Mouse (Mus musculus): ENCODE results near the gene Ush2a. TPM values are rescaled to one million over a fixed set of nuclear protein-coding genes. Genes with fewer than 3 reads are reported as not detected.

Ush2a gene
- polyA plus RNA-seq, 1 experiment = not detected

- Histone ChIP-seq H3K4me1 (ENCODE audit: control insufficient read depth, insufficient read depth, low read length) (peaks cover 3% of the 10 kb centered on the region; the same call in 1 of the 2 replicates), H3K27me3 (replicated peaks; ENCODE audit: control insufficient read depth, insufficient read depth, low read length) (no peaks in the 10 kb centered on the region), H3K36me3 (ENCODE audit: control insufficient read depth, insufficient read depth, low read length) (no peaks in the 10 kb centered on the region; the same call in 1 of the 2 replicates), H3K4me3 (ENCODE audit: insufficient read depth, low read depth, low read length) (no peak overlapping the region), H3K27ac (ENCODE audit: insufficient read depth, low read depth, low read length) (no peak overlapping the region)
- DNase-seq = no peak
- 92% methylated on average over 3 of the region's 3 CpGs for WGBS
- TF ChIP-seq CTCF (conservative IDR thresholded peaks at IDR 0.05; ENCODE audit: insufficient read depth, insufficient read length, low read depth, low read length) (no peak), POLR2A (IDR thresholded peaks at IDR 0.05; ENCODE audit: low read depth, low read length) (no peak)
Measured at GRCm38 (mm10) chr1:188997921-188998320, 736.1 kb downstream of the Ush2a start.

- no peak overlapping the region for H3K4me3 ChIP-seq (ENCODE audit: insufficient read depth, low read depth, low read length)
- no peak overlapping the region for H3K27ac ChIP-seq (ENCODE audit: insufficient read depth, low read depth, low read length)
- 69% methylated on average over 10 of the region's 10 CpGs for WGBS
- H3K36me3 ChIP-seq (ENCODE audit: control insufficient read depth, insufficient read depth, low read length) = no peaks in the 10 kb centered on the region; the same call in 1 of the 2 replicates
- no peak for DNase-seq
- H3K27me3 ChIP-seq (replicated peaks; ENCODE audit: control insufficient read depth, insufficient read depth, low read length) = no peaks in the 10 kb centered on the region
- H3K4me1 ChIP-seq (ENCODE audit: control insufficient read depth, insufficient read depth, low read length) = peaks cover 3% of the 10 kb centered on the region
- TF ChIP-seq CTCF (conservative IDR thresholded peaks at IDR 0.05; ENCODE audit: insufficient read depth, insufficient read length, low read depth, low read length) = no peak
- no peak for TF ChIP-seq POLR2A (IDR thresholded peaks at IDR 0.05; ENCODE audit: low read depth, low read length)
Measured at GRCm38 (mm10) chr1:188999981-189000380, 738.2 kb downstream of the Ush2a start.

GRCm38 (mm10) chr1:189001815-189002214 lies 740.0 kb downstream of the Ush2a start:
- no peak for TF ChIP-seq CTCF (conservative IDR thresholded peaks at IDR 0.05; ENCODE audit: insufficient read depth, insufficient read length, low read depth, low read length)
- TF ChIP-seq POLR2A (IDR thresholded peaks at IDR 0.05; ENCODE audit: low read depth, low read length) = no peak
- DNase-seq = no peak
- no peak overlapping the region for H3K27ac ChIP-seq (ENCODE audit: insufficient read depth, low read depth, low read length)
- WGBS = 90% methylated on average over 12 of the region's 12 CpGs
- no peaks in the 10 kb centered on the region for H3K27me3 ChIP-seq (replicated peaks; ENCODE audit: control insufficient read depth, insufficient read depth, low read length)
- no peak overlapping the region for H3K4me3 ChIP-seq (ENCODE audit: insufficient read depth, low read depth, low read length)
- no peaks in the 10 kb centered on the region; the same call in 1 of the 2 replicates for H3K36me3 ChIP-seq (ENCODE audit: control insufficient read depth, insufficient read depth, low read length)
- peaks cover 11% of the 10 kb centered on the region for H3K4me1 ChIP-seq (ENCODE audit: control insufficient read depth, insufficient read depth, low read length)

- WGBS = 100% methylated on average over 1 of the region's 1 CpGs
Measured at GRCm38 (mm10) chr1:189004774-189005173, 743.0 kb downstream of the Ush2a start.

GRCm38 (mm10) chr1:189006267-189006666 lies 744.4 kb downstream of the Ush2a start:
- Histone ChIP-seq H3K36me3 (ENCODE audit: control insufficient read depth, insufficient read depth, low read length) (no peaks in the 10 kb centered on the region), H3K27ac (ENCODE audit: insufficient read depth, low read depth, low read length) (no peak overlapping the region), H3K4me3 (ENCODE audit: insufficient read depth, low read depth, low read length) (no peak overlapping the region), H3K4me1 (ENCODE audit: control insufficient read depth, insufficient read depth, low read length) (peaks cover 10% of the 10 kb centered on the region; the same call in 1 of the 2 replicates), H3K27me3 (replicated peaks; ENCODE audit: control insufficient read depth, insufficient read depth, low read length) (no peaks in the 10 kb centered on the region)
- DNase-seq = no peak
- WGBS = 37% methylated on average over 5 of the region's 5 CpGs
- TF ChIP-seq CTCF (conservative IDR thresholded peaks at IDR 0.05; ENCODE audit: insufficient read depth, insufficient read length, low read depth, low read length) (no peak), POLR2A (IDR thresholded peaks at IDR 0.05; ENCODE audit: low read depth, low read length) (no peak)

More at GRCm38 (mm10) chr1:189004774-189005173, 743.0 kb downstream of the Ush2a start:
- H3K27ac ChIP-seq (ENCODE audit: insufficient read depth, low read depth, low read length) = no peak overlapping the region
- DNase-seq = no peak
- H3K27me3 ChIP-seq (replicated peaks; ENCODE audit: control insufficient read depth, insufficient read depth, low read length) = no peaks in the 10 kb centered on the region
- TF ChIP-seq CTCF (conservative IDR thresholded peaks at IDR 0.05; ENCODE audit: insufficient read depth, insufficient read length, low read depth, low read length) (no peak), POLR2A (IDR thresholded peaks at IDR 0.05; ENCODE audit: low read depth, low read length) (no peak)
- H3K36me3 ChIP-seq (ENCODE audit: control insufficient read depth, insufficient read depth, low read length) = no peaks in the 10 kb centered on the region
- H3K4me1 ChIP-seq (ENCODE audit: control insufficient read depth, insufficient read depth, low read length) = peaks cover 12% of the 10 kb centered on the region
- H3K4me3 ChIP-seq (ENCODE audit: insufficient read depth, low read depth, low read length) = no peak overlapping the region

GRCm38 (mm10) chr1:189006826-189007225 lies 745.0 kb downstream of the Ush2a start:
- WGBS = 1% methylated on average over 7 of the region's 7 CpGs
- no peak overlapping the region for H3K27ac ChIP-seq (ENCODE audit: insufficient read depth, low read depth, low read length)

GRCm38 (mm10) chr1:189007239-189007979 lies 745.6 kb downstream of the Ush2a start, which contains the start of gene Kctd3:
Gene Kctd3 (minus strand): TSS chr1:189007841.
- peak; percentile 97 for DNase-seq
- Histone ChIP-seq H3K4me3 (ENCODE audit: insufficient read depth, low read depth, low read length) (peak within 1 kb of the TSS; percentile 81), H3K36me3 (ENCODE audit: control insufficient read depth, insufficient read depth, low read length) (no peaks in the 10 kb centered on the region), H3K4me1 (ENCODE audit: control insufficient read depth, insufficient read depth, low read length) (peaks cover 10% of the 10 kb centered on the region; the same call in 1 of the 2 replicates), H3K27me3 (replicated peaks; ENCODE audit: control insufficient read depth, insufficient read depth, low read length) (no peaks in the 10 kb centered on the region), H3K27ac (ENCODE audit: insufficient read depth, low read depth, low read length) (no peak within 1 kb of the TSS)
- WGBS = under 1% methylated on average over 74 of the region's 74 CpGs
- TF ChIP-seq POLR2A (IDR thresholded peaks at IDR 0.05; ENCODE audit: low read depth, low read length) (no peak), CTCF (conservative IDR thresholded peaks at IDR 0.05; ENCODE audit: insufficient read depth, insufficient read length, low read depth, low read length) (no peak)

More at GRCm38 (mm10) chr1:189006826-189007225, 745.0 kb downstream of the Ush2a start:
- no peaks in the 10 kb centered on the region for H3K27me3 ChIP-seq (replicated peaks; ENCODE audit: control insufficient read depth, insufficient read depth, low read length)
- peaks cover 10% of the 10 kb centered on the region; the same call in 1 of the 2 replicates for H3K4me1 ChIP-seq (ENCODE audit: control insufficient read depth, insufficient read depth, low read length)
- DNase-seq = peak; percentile 12
- peak overlapping the region; percentile 81 for H3K4me3 ChIP-seq (ENCODE audit: insufficient read depth, low read depth, low read length)
- H3K36me3 ChIP-seq (ENCODE audit: control insufficient read depth, insufficient read depth, low read length) = no peaks in the 10 kb centered on the region
- TF ChIP-seq POLR2A (IDR thresholded peaks at IDR 0.05; ENCODE audit: low read depth, low read length) (no peak), CTCF (conservative IDR thresholded peaks at IDR 0.05; ENCODE audit: insufficient read depth, insufficient read length, low read depth, low read length) (no peak)

Data from kidney, adult 2 months (tissue).